Mouse (Mus musculus): ENCODE results near the gene Tcta.

DNA sequence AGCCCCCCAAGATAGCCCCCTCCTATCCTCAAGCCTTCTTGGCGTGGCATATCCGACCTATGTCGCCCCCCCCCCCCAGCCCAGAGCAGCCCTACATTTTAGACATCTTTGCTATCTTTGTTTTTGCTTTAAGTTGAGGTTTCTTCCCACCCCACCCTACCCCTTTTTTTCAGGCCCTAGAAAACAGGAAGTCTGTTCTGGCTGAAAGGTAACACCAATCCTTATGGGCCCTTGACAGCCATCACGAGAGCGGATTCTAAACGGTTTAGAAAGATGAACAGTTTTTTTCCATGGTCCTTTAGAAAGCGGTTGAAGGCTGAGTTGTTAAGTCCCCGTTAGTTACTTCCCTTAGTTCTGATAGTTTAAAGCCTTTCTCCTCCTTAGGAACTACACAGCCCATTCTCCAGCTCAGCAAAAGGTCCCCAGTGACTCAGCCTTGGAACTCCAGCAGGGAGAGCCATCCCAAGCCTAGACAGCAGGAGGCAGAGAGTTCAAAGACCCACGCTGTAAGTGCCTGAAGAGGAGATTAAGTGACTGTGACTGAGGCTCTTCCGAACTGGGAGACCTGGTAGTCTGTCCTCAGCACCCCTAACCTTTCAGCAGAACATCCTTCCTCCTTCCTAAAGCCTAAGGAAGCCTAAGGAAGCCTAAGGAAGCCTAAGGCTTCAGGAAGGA is 39.6 kb downstream of the Tcta start:
- TF ChIP-seq USF1 (IDR thresholded peaks at IDR 0.05; ENCODE audit: low read depth, low read length) (no peak), EP300 (IDR thresholded peaks at IDR 0.05; ENCODE audit: low read depth in 1 of 2, low read length in 2 of 2) (peak; percentile 24 to 37; a peak in 2 of 4 replicates), CTCF (IDR thresholded peaks at IDR 0.05 in 2 of 3, conservative IDR thresholded peaks at IDR 0.05 in 1 of 3; ENCODE audit: control insufficient read depth in 1 of 3, insufficient read depth in 1 of 3, low read depth in 2 of 3, low read length in 3 of 3, poor library complexity in 1 of 3, severe bottlenecking in 1 of 3) (no peak), ZNF384 (IDR thresholded peaks at IDR 0.05; ENCODE audit: low read depth, low read length) (peak; percentile 77), ETS1 (IDR thresholded peaks at IDR 0.05; ENCODE audit: low read depth, low read length) (no peak), MAFK (IDR thresholded peaks at IDR 0.05; ENCODE audit: borderline replicate concordance, low read depth, low read length) (no peak), GATA1 (IDR thresholded peaks at IDR 0.05; ENCODE audit: low read depth, low read length) (no peak)

Measured in MEL (cell line).